Mouse (Mus musculus): ENCODE data around the gene Dock3. TPM values are rescaled to one million over a fixed set of nuclear protein-coding genes. Genes with fewer than 3 reads are reported as not detected.

The Dock3 gene
- polyA plus RNA-seq, 1 experiment = 4.5 TPM

GRCm38 (mm10) chr9:107087531-107087930 is 144.2 kb downstream of the Dock3 start:
- no peaks in the 10 kb centered on the region for H3K9me3 ChIP-seq (replicated peaks; ENCODE audit: control insufficient read depth, insufficient read depth, low read length, poor library complexity, severe bottlenecking)
- TF ChIP-seq EP300 (IDR thresholded peaks at IDR 0.05; ENCODE audit: insufficient read depth, low read depth, low read length) = no peak
- no peak for TF ChIP-seq POLR2A (IDR thresholded peaks at IDR 0.05; ENCODE audit: insufficient read depth, low read length)
- TF ChIP-seq CTCF (IDR thresholded peaks at IDR 0.05; ENCODE audit: low read depth, low read length) = no peak
- no peak overlapping the region for H3K4me3 ChIP-seq (ENCODE audit: low read depth, low read length)
- no peak overlapping the region for H3K9ac ChIP-seq (ENCODE audit: low read depth, poor library complexity, severe bottlenecking)
- no peaks in the 10 kb centered on the region for H3K4me1 ChIP-seq (ENCODE audit: control insufficient read depth, insufficient read depth, low read length)
- H3K27me3 ChIP-seq (ENCODE audit: control insufficient read depth, insufficient read depth, low read length, poor library complexity, severe bottlenecking) = no peaks in the 10 kb centered on the region
- no peak overlapping the region for H3K27ac ChIP-seq (ENCODE audit: insufficient read depth, low read length)
- H3K36me3 ChIP-seq (ENCODE audit: control insufficient read depth, insufficient read depth, low read length, poor library complexity, severe bottlenecking) = no peaks in the 10 kb centered on the region

- Histone ChIP-seq H3K9ac (ENCODE audit: low read depth, poor library complexity, severe bottlenecking) (no peak overlapping the region), H3K27me3 (ENCODE audit: control insufficient read depth, insufficient read depth, low read length, poor library complexity, severe bottlenecking) (no peaks in the 10 kb centered on the region), H3K9me3 (replicated peaks; ENCODE audit: control insufficient read depth, insufficient read depth, low read length, poor library complexity, severe bottlenecking) (no peaks in the 10 kb centered on the region), H3K4me1 (ENCODE audit: control insufficient read depth, insufficient read depth, low read length) (no peaks in the 10 kb centered on the region), H3K4me3 (ENCODE audit: low read depth, low read length) (no peak overlapping the region), H3K27ac (ENCODE audit: insufficient read depth, low read length) (no peak overlapping the region), H3K36me3 (ENCODE audit: control insufficient read depth, insufficient read depth, low read length, poor library complexity, severe bottlenecking) (no peaks in the 10 kb centered on the region)
- no peak for TF ChIP-seq CTCF (IDR thresholded peaks at IDR 0.05; ENCODE audit: low read depth, low read length)
These were observed 193.8 kb downstream of the Dock3 start for GRCm38 (mm10) chr9:107037947-107038346.

- no peaks in the 10 kb centered on the region for H3K36me3 ChIP-seq (ENCODE audit: control insufficient read depth, insufficient read depth, low read length, poor library complexity, severe bottlenecking)
- no peaks in the 10 kb centered on the region for H3K27me3 ChIP-seq (ENCODE audit: control insufficient read depth, insufficient read depth, low read length, poor library complexity, severe bottlenecking)
- H3K27ac ChIP-seq (ENCODE audit: insufficient read depth, low read length) = no peak overlapping the region
- no peaks in the 10 kb centered on the region for H3K4me1 ChIP-seq (ENCODE audit: control insufficient read depth, insufficient read depth, low read length)
- H3K9ac ChIP-seq (ENCODE audit: low read depth, poor library complexity, severe bottlenecking) = no peak overlapping the region
- TF ChIP-seq EP300 (IDR thresholded peaks at IDR 0.05; ENCODE audit: insufficient read depth, low read depth, low read length) (no peak), CTCF (IDR thresholded peaks at IDR 0.05; ENCODE audit: low read depth, low read length) (no peak), POLR2A (IDR thresholded peaks at IDR 0.05; ENCODE audit: insufficient read depth, low read length) (no peak)
- no peak overlapping the region for H3K4me3 ChIP-seq (ENCODE audit: low read depth, low read length)
- H3K9me3 ChIP-seq (replicated peaks; ENCODE audit: control insufficient read depth, insufficient read depth, low read length, poor library complexity, severe bottlenecking) = no peaks in the 10 kb centered on the region
These were observed 204.1 kb downstream of the Dock3 start for GRCm38 (mm10) chr9:107027586-107027985.

GRCm38 (mm10) chr9:107009841-107010240 is 221.9 kb downstream of the Dock3 start:
- H3K9me3 ChIP-seq (replicated peaks; ENCODE audit: control insufficient read depth, insufficient read depth, low read length, poor library complexity, severe bottlenecking) = no peaks in the 10 kb centered on the region
- no peaks in the 10 kb centered on the region for H3K27me3 ChIP-seq (ENCODE audit: control insufficient read depth, insufficient read depth, low read length, poor library complexity, severe bottlenecking)
- no peak for TF ChIP-seq POLR2A (IDR thresholded peaks at IDR 0.05; ENCODE audit: insufficient read depth, low read length)
- TF ChIP-seq CTCF (IDR thresholded peaks at IDR 0.05; ENCODE audit: low read depth, low read length) = no peak
- no peak for TF ChIP-seq EP300 (IDR thresholded peaks at IDR 0.05; ENCODE audit: insufficient read depth, low read depth, low read length)
- no peak overlapping the region for H3K4me3 ChIP-seq (ENCODE audit: low read depth, low read length)
- no peaks in the 10 kb centered on the region for H3K4me1 ChIP-seq (ENCODE audit: control insufficient read depth, insufficient read depth, low read length)
- H3K36me3 ChIP-seq (ENCODE audit: control insufficient read depth, insufficient read depth, low read length, poor library complexity, severe bottlenecking) = no peaks in the 10 kb centered on the region
- no peak overlapping the region for H3K9ac ChIP-seq (ENCODE audit: low read depth, poor library complexity, severe bottlenecking)
- H3K27ac ChIP-seq (ENCODE audit: insufficient read depth, low read length) = no peak overlapping the region

GRCm38 (mm10) chr9:107003187-107003586 is 228.5 kb downstream of the Dock3 start:
- H3K4me3 ChIP-seq (ENCODE audit: low read depth, low read length) = no peak overlapping the region
- no peaks in the 10 kb centered on the region for H3K36me3 ChIP-seq (ENCODE audit: control insufficient read depth, insufficient read depth, low read length, poor library complexity, severe bottlenecking)
- H3K9ac ChIP-seq (ENCODE audit: low read depth, poor library complexity, severe bottlenecking) = no peak overlapping the region
- H3K4me1 ChIP-seq (ENCODE audit: control insufficient read depth, insufficient read depth, low read length) = no peaks in the 10 kb centered on the region
- no peak overlapping the region for H3K27ac ChIP-seq (ENCODE audit: insufficient read depth, low read length)
- H3K9me3 ChIP-seq (replicated peaks; ENCODE audit: control insufficient read depth, insufficient read depth, low read length, poor library complexity, severe bottlenecking) = no peaks in the 10 kb centered on the region
- TF ChIP-seq POLR2A (IDR thresholded peaks at IDR 0.05; ENCODE audit: insufficient read depth, low read length) (no peak), EP300 (IDR thresholded peaks at IDR 0.05; ENCODE audit: insufficient read depth, low read depth, low read length) (no peak), CTCF (IDR thresholded peaks at IDR 0.05; ENCODE audit: low read depth, low read length) (no peak)
- H3K27me3 ChIP-seq (ENCODE audit: control insufficient read depth, insufficient read depth, low read length, poor library complexity, severe bottlenecking) = no peaks in the 10 kb centered on the region

- no peaks in the 10 kb centered on the region for H3K36me3 ChIP-seq (ENCODE audit: control insufficient read depth, insufficient read depth, low read length, poor library complexity, severe bottlenecking)
- no peaks in the 10 kb centered on the region for H3K4me1 ChIP-seq (ENCODE audit: control insufficient read depth, insufficient read depth, low read length)
- no peak for TF ChIP-seq CTCF (IDR thresholded peaks at IDR 0.05; ENCODE audit: low read depth, low read length)
- TF ChIP-seq EP300 (IDR thresholded peaks at IDR 0.05; ENCODE audit: insufficient read depth, low read depth, low read length) = no peak
- TF ChIP-seq POLR2A (IDR thresholded peaks at IDR 0.05; ENCODE audit: insufficient read depth, low read length) = no peak
- H3K9ac ChIP-seq (ENCODE audit: low read depth, poor library complexity, severe bottlenecking) = no peak overlapping the region
- H3K27me3 ChIP-seq (ENCODE audit: control insufficient read depth, insufficient read depth, low read length, poor library complexity, severe bottlenecking) = no peaks in the 10 kb centered on the region
- H3K4me3 ChIP-seq (ENCODE audit: low read depth, low read length) = no peak overlapping the region
- no peaks in the 10 kb centered on the region for H3K9me3 ChIP-seq (replicated peaks; ENCODE audit: control insufficient read depth, insufficient read depth, low read length, poor library complexity, severe bottlenecking)
- no peak overlapping the region for H3K27ac ChIP-seq (ENCODE audit: insufficient read depth, low read length)
These were observed 261.0 kb downstream of the Dock3 start for GRCm38 (mm10) chr9:106970742-106971141.

Measured in ES-Bruce4 (cell line).